Comparison of ENCODE assay signal across 20 mouse cellular contexts in genomic region chr4:52461321-52461720, GRCm38 (mm10). TPM values are rescaled to one million over a fixed set of nuclear protein-coding genes. Genes with fewer than 3 reads are reported as not detected.
A peak's percentile ranks its signal among the peaks of the same experiment; 100 is the strongest.
DNase-seq lines count a peak whose midpoint lies in the region; ATAC-seq lines count a peak whose summit lies in the region.
"Had no signal": no experiment of that assay in that cellular context is flagged by ENCODE, and none has a peak within 500 bp of the region (broad histone marks: within the 10 kb centered on the region; RNA-seq: fewer than 3 reads in every experiment).

No protein-coding gene starts in this region.

- peak; percentile 61 to 80 for DNase-seq in frontal cortex, postnatal 36 days (ENCODE audit: low spot score in 2 of 2)
- DNase-seq in layer of hippocampus, postnatal 36 days, result peak; percentile 45 to 49
- DNase-seq in right cerebral cortex, adult 18-20 months, result peak; percentile 85
- no peak for DNase-seq in T-cell, adult 2 months (ENCODE audit: low spot score)
- DNase-seq: cerebellum, adult 11 months; kidney, adult 9 months; lung, postnatal 36 days; thymus, adult 2 months had no signal

- H3K9ac ChIP-seq in intestine, embryonic 16.5 days (ENCODE audit: low read depth, low read length), result no peak overlapping the region
- H3K9ac ChIP-seq in hindbrain, embryonic 13.5 days, result no peak overlapping the region
- H3K9ac ChIP-seq: embryonic facial prominence, embryonic 13.5 days; liver, embryonic 15.5 days; midbrain, embryonic 13.5 days had no signal

- peaks cover 12% of the 10 kb centered on the region for H3K36me3 ChIP-seq in intestine, embryonic 16.5 days (ENCODE audit: control insufficient read depth, insufficient read depth, low read length)
- H3K36me3 ChIP-seq in hindbrain, embryonic 13.5 days, result peaks cover 16% of the 10 kb centered on the region

- no peak overlapping the region for H3K27ac ChIP-seq in intestine, embryonic 16.5 days (ENCODE audit: low read length)
- no peak overlapping the region for H3K27ac ChIP-seq in hindbrain, embryonic 13.5 days
- H3K27ac ChIP-seq: embryonic facial prominence, embryonic 13.5 days; liver, embryonic 15.5 days; midbrain, embryonic 13.5 days had no signal

- H3K27me3 ChIP-seq in intestine, embryonic 16.5 days (replicated peaks; ENCODE audit: control insufficient read depth, insufficient read depth, low read length), result no peaks in the 10 kb centered on the region
- H3K27me3 ChIP-seq in hindbrain, embryonic 13.5 days, result no peaks in the 10 kb centered on the region
- H3K27me3 ChIP-seq: embryonic facial prominence, embryonic 13.5 days; liver, embryonic 15.5 days; midbrain, embryonic 13.5 days had no signal

- no peak overlapping the region for H3K4me3 ChIP-seq in intestine, embryonic 16.5 days (ENCODE audit: low read length)
- no peak overlapping the region for H3K4me3 ChIP-seq in hindbrain, embryonic 13.5 days
- H3K4me3 ChIP-seq: embryonic facial prominence, embryonic 13.5 days; liver, embryonic 15.5 days; midbrain, embryonic 13.5 days had no signal

- no peaks in the 10 kb centered on the region for H3K9me3 ChIP-seq in intestine, embryonic 16.5 days (ENCODE audit: control insufficient read depth, low read length)
- H3K9me3 ChIP-seq in hindbrain, embryonic 13.5 days, result no peaks in the 10 kb centered on the region
- H3K9me3 ChIP-seq: liver, embryonic 15.5 days; midbrain, embryonic 13.5 days had no signal

- H3K4me2 ChIP-seq in intestine, embryonic 16.5 days (ENCODE audit: low read depth, low read length), result no peak overlapping the region
- H3K4me2 ChIP-seq in hindbrain, embryonic 13.5 days, result no peak overlapping the region
- H3K4me2 ChIP-seq: embryonic facial prominence, embryonic 13.5 days; liver, embryonic 15.5 days; midbrain, embryonic 13.5 days had no signal

- peak; percentile 98 for ATAC-seq in frontal cortex, adult (ENCODE audit: low TSS enrichment)
- no peak for ATAC-seq in intestine, embryonic 16.5 days
- ATAC-seq in CD4-positive, CD25-positive, alpha-beta regulatory T cell, adult 4 months, result no peak
- no peak for ATAC-seq in hindbrain, embryonic 13.5 days (ENCODE audit: low FRiP score)
- ATAC-seq: forebrain, embryonic 14.5 days; hindbrain, embryonic 16.5 days; midbrain, embryonic 13.5 days had no signal

- 82% methylated on average over 5 of the region's 5 CpGs for WGBS in intestine, embryonic 16.5 days
- 91% methylated on average over 5 of the region's 5 CpGs for WGBS in hindbrain, embryonic 13.5 days

- H3K4me1 ChIP-seq in intestine, embryonic 16.5 days (ENCODE audit: control insufficient read depth, insufficient read depth, low read length), result no peaks in the 10 kb centered on the region
- H3K4me1 ChIP-seq in hindbrain, embryonic 13.5 days (replicated peaks), result no peaks in the 10 kb centered on the region
- H3K4me1 ChIP-seq: embryonic facial prominence, embryonic 13.5 days; liver, embryonic 15.5 days; midbrain, embryonic 13.5 days had no signal

RNA-seq across cellular contexts. Expression of gene Smc2, which starts 22.3 kb away (rescaled TPM):
- total RNA-seq in layer of hippocampus, postnatal 36 days (2021), result 10 to 100 TPM; 10.2 to 10.9 TPM
- polyA plus RNA-seq in intestine, embryonic 16.5 days (2015; fragmentation: Nextera tagmentation; extraction: Ambion mirVana), result 98.2 and 131 TPM in 2 replicates
- 10 to 100 TPM; 48.9 to 49.1 TPM for polyA plus RNA-seq in CD4-positive, CD25-positive, alpha-beta regulatory T cell, adult 4 months (2017; shearing (Covaris generic))
- 73.9 and 83.2 TPM in 2 replicates for polyA plus RNA-seq in hindbrain, embryonic 13.5 days (2015; fragmentation: Nextera tagmentation; extraction: Ambion mirVana)

RNA-seq across cellular contexts. Expression of gene Vma21-ps, which starts 35.7 kb away (rescaled TPM):
- not detected for total RNA-seq in layer of hippocampus, postnatal 36 days (2021)
- polyA plus RNA-seq in intestine, embryonic 16.5 days (2015; fragmentation: Nextera tagmentation; extraction: Ambion mirVana), result 1.4 and 2.0 TPM in 2 replicates
- not detected for polyA plus RNA-seq in CD4-positive, CD25-positive, alpha-beta regulatory T cell, adult 4 months (2017; shearing (Covaris generic))
- polyA plus RNA-seq in hindbrain, embryonic 13.5 days (2015; fragmentation: Nextera tagmentation; extraction: Ambion mirVana), result 2.6 and 2.8 TPM in 2 replicates
- polyA plus RNA-seq: forebrain, embryonic 14.5 days; heart, postnatal 0 days; limb, embryonic 11.5 days; neural tube, embryonic 11.5 days; thymus, adult 2 months had no signal
